Mouse (Mus musculus) MEL (cell line): ENCODE measurements around the gene Stra6.

ENCODE experiments used
- CHD1 ChIP-seq: IDR thresholded peaks from 2 replicates; pipeline ENCODE4 v1.6.1; 2012; ENCODE audit warnings: low read depth, mild to moderate bottlenecking, inconsistent platforms, low read length, improper control_type of control experiment
- MAFK ChIP-seq: IDR thresholded peaks from 2 replicates; pipeline ENCODE4 v1.6.1; 2011; ENCODE audit warnings: low read depth, mild to moderate bottlenecking, low read length, improper control_type of control experiment, borderline replicate concordance
- MYC ChIP-seq: IDR thresholded peaks from 2 replicates; pipeline ENCODE4 v1.6.1; 2011; ENCODE audit warnings: low read depth, mild to moderate bottlenecking, low read length, improper control_type of control experiment, moderate library complexity
- POLR2A ChIP-seq, 2 experiments: IDR thresholded peaks; 2 replicates each; pipeline ENCODE4 v1.6.1; 2011 to 2012; ENCODE audit warnings: low read length in 2 of 2, mild to moderate bottlenecking in 2 of 2, control low read depth in 1 of 2, improper control_type of control experiment in 1 of 2, low read depth in 1 of 2, moderate library complexity in 1 of 2; ENCODE audit not compliant: control insufficient read depth in 1 of 2, insufficient read depth in 1 of 2, poor library complexity in 1 of 2

GRCm38 (mm10) chr9:58060677-58061667 is 2.6 kb upstream of the Stra6 start:
- TF ChIP-seq CHD1: no peak
- TF ChIP-seq MAFK: no peak
- TF ChIP-seq MYC: no peak
- TF ChIP-seq POLR2A (IDR thresholded peaks at IDR 0.05; ENCODE audit: control insufficient read depth in 1 of 2, insufficient read depth in 1 of 2, low read depth in 1 of 2, low read length in 2 of 2, poor library complexity in 1 of 2): no peak
